Mouse (Mus musculus): ENCODE measurements at regions not wholly inside any gene's neighbourhood (a gene's known extent, or its start where the extent isn't known, plus 50 kb on each side); places are given as distances from the start of the nearest gene placed in this dataset.
A peak's percentile ranks its signal among the peaks of the same experiment; 100 is the strongest.

DNA sequence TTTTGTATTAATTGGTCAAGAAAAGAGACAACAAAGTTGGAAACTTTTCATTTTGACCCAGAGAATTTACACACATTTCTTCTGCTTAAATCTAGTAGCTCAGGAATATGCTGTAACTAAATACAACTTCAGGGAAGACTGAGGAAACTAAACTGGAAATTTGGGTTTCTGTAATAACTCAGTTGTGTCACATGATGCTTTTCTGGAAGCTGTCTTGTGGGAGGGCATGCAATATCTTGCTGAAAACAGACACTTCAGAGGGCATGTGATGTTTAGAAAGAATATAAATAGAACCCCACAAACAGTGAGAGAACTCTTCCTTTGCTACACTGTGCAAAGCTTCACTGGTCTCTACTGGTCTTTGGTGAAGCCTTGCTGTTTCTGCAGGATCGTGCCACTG, 680.9 kb upstream of the Cited2 start:
- no peak for ATAC-seq (ENCODE audit: insufficient number of reproducible peaks, low FRiP score, low TSS enrichment)

- no peak for ATAC-seq (ENCODE audit: insufficient number of reproducible peaks, low FRiP score, low TSS enrichment)
Measured at GRCm38 (mm10) chr10:17042973-17043372, 680.0 kb upstream of the Cited2 start.

GRCm38 (mm10) chr10:17046765-17047164, 676.3 kb upstream of the Cited2 start:
- no peak for ATAC-seq (ENCODE audit: insufficient number of reproducible peaks, low FRiP score, low TSS enrichment)

DNA sequence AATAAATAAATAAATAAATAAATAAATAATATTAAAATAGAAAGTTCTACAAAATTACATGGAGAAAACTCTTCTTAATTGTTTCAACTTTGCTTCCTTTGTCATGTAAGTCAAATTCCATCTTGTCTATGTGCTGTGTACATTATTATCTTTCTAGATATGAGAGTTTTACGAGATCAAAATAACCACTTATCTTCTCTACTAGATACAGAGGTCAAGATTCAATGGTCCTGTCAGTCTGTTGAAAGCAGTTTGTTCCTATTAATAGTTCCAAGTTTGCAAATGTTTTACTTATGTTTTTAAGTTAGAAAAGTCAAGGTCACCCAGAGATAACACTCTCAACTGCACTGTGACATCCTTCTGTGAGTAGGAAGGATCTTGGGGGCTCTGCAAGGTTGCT, 650.1 kb upstream of the Cited2 start:
- no peak for ATAC-seq (ENCODE audit: insufficient number of reproducible peaks, low FRiP score, low TSS enrichment)

DNA sequence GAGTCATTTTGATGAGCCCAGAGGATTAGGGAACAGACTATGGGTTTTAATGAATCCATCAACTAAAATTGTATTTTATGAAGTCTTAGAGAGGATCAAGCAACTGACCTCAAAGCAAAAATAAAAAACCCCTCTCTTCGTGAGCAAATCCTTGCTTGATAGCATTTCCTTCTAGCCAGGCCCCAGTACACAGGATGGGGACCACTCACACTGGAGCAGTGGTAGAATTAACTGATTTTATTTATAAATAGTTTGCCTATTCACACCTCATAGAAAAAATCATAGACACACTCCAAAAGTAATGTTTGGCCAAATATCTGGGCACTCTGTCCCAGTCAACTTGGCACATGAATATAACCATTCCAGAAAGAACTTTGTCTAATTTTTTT, 649.0 kb upstream of the Cited2 start:
- no peak for ATAC-seq (ENCODE audit: insufficient number of reproducible peaks, low FRiP score, low TSS enrichment)

- ATAC-seq (ENCODE audit: insufficient number of reproducible peaks, low FRiP score, low TSS enrichment), result no peak
Measured at GRCm38 (mm10) chr10:17074402-17075027, 648.5 kb upstream of the Cited2 start.

DNA sequence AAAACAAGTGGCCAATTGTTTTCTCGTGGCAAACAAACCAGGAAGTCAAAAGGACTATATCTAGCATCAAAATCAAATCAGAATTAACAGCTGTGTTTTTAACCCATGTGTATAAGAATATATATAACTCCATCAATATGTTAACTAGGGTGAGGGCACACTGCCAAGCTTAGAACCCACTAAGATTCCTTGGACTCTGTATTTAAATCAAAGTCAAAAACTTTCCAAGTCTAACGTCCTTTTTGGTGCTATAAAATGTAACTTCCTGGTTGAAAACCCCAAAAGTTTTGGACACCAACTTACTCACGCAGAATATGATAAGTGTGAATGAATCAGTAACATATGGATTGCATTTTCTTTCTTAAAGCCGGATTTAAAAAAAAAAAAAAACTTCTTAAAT, 647.9 kb upstream of the Cited2 start:
- ATAC-seq (ENCODE audit: insufficient number of reproducible peaks, low FRiP score, low TSS enrichment), result no peak

GRCm38 (mm10) chr10:17075576-17075975, 647.4 kb upstream of the Cited2 start:
- ATAC-seq (ENCODE audit: insufficient number of reproducible peaks, low FRiP score, low TSS enrichment), result no peak

DNA sequence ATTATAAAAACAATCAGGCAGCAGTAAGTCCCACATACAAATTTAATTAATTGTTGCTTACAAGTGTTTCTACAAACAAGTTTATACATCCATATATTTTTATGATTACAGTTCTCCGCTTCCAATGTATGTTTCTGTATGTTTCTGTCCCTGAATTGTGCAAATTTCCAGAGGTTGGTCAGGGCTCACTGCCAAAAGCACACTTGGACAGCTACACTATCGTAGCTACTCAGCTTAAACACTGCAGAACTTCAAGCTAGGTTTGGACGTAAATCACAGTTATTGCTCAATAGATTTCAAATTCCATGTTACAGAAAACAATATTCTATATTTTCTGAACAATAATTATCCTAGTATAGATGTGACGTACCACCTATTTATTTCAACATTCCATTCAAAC, 646.8 kb upstream of the Cited2 start:
- ATAC-seq (ENCODE audit: insufficient number of reproducible peaks, low FRiP score, low TSS enrichment), result no peak

- no peak for ATAC-seq (ENCODE audit: insufficient number of reproducible peaks, low FRiP score, low TSS enrichment)
Measured at GRCm38 (mm10) chr10:17077580-17077979, 645.4 kb upstream of the Cited2 start.

- no peak for ATAC-seq (ENCODE audit: insufficient number of reproducible peaks, low FRiP score, low TSS enrichment)
Measured at GRCm38 (mm10) chr10:17080818-17081217, 642.2 kb upstream of the Cited2 start.

GRCm38 (mm10) chr10:17082926-17083325, 640.1 kb upstream of the Cited2 start:
- no peak for ATAC-seq (ENCODE audit: insufficient number of reproducible peaks, low FRiP score, low TSS enrichment)

DNA sequence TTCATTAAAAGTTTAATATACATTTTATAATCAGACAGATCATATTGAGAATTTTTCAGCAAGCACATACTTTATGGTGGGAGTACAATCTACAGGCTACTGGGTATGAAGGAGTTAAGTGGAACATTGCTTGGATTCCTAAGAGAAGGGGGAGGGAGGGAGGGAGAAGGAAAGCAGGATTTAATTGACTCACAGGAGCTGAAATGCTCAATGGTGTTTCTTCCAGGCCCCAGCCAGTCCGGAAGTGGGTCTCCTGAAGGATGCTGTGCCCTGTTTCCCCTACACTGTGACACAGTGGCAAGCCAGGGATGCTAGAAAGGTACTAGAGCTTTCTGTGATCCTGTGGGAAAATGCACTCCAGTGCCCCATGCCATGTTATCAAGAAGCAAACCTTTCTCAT, 621.0 kb upstream of the Cited2 start:
- no peak for ATAC-seq (ENCODE audit: insufficient number of reproducible peaks, low FRiP score, low TSS enrichment)

DNA sequence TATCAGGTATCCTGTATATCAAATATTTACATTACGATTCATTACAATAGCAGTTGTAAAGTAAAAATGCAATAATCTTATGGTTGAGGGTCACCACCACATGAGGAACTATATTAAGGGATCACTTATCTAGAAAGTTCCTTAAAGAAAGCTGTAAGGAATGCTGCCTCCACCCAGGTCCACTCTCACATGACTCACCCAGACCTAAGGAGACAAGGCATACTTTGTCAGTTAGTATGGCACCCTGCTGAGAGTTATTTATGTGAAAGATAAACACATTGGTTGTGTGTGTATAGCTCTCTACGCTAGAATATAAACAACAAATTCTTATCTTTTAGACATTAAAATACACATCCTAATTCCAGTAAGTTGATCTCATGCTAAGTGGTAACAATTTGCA, 619.6 kb upstream of the Cited2 start:
- no peak for ATAC-seq (ENCODE audit: insufficient number of reproducible peaks, low FRiP score, low TSS enrichment)

- ATAC-seq (ENCODE audit: insufficient number of reproducible peaks, low FRiP score, low TSS enrichment), result no peak
Measured at GRCm38 (mm10) chr10:17106831-17107230, 616.2 kb upstream of the Cited2 start.

DNA sequence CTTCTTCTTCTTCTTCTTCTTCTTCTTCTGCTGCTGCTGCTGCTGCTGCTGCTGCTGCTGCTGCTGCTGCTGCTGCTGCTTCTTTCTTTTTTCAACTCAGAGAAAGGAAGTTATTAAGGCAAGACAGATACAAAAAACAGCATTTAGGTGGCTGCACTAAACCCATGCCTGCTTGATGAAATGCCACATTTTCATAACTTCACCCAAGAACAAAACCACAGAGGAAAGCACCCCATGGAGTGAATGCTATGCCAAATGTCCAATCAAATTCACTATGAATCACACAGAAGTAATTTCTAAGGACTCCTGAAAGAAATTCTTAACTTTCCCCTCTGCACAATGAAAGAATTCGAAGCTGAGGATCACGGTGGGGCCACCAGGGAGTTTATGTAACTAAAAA, 611.9 kb upstream of the Cited2 start:
- no peak for ATAC-seq (ENCODE audit: insufficient number of reproducible peaks, low FRiP score, low TSS enrichment)

- ATAC-seq (ENCODE audit: insufficient number of reproducible peaks, low FRiP score, low TSS enrichment), result no peak
Measured at GRCm38 (mm10) chr10:17114805-17115204, 608.2 kb upstream of the Cited2 start.

GRCm38 (mm10) chr10:17129391-17130163, 593.4 kb upstream of the Cited2 start:
- peak; percentile 96 for ATAC-seq (ENCODE audit: insufficient number of reproducible peaks, low FRiP score, low TSS enrichment)

DNA sequence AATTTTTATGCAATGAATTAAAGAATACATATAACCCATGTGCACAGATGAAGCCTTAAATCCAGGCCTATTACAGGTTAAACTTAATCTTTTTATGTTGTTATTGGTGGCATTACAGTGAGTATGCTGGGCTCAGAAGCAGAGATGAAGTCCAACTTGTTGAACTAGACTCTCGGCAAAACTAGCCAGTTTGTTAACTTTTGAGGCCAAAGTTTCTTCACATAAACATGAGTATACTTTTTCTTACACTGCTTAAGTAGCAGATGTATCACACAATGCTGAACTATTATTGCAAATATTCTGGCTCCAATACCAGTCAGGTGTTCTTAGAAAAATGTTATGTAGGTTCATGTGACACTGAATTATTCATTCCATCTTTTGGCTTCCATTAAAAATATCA, 592.4 kb upstream of the Cited2 start:
- no peak for ATAC-seq (ENCODE audit: insufficient number of reproducible peaks, low FRiP score, low TSS enrichment)

- peak; percentile 45 for ATAC-seq (ENCODE audit: insufficient number of reproducible peaks, low FRiP score, low TSS enrichment)
Measured at GRCm38 (mm10) chr10:17131763-17132162, 591.3 kb upstream of the Cited2 start.

DNA sequence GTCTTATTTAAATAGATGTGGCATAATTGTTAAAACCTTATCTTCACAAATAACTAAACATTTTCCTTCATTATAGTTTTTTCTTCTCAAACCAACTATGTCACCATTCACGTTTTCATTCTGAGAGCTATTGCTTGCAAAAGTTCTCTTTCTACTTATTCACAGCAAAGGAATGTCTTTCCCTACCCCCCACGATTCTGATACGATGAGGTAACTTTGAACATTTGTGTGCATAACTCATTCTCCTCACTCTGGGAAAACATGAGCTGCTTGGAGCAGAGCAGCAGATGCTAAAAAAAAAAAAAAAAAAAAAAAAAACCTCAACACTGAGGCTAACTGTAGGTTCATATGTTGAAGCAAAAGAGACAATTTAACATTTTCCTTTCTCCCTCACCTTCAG, 547.6 kb upstream of the Cited2 start:
- ATAC-seq (ENCODE audit: insufficient number of reproducible peaks, low FRiP score, low TSS enrichment), result no peak

GRCm38 (mm10) chr10:17177054-17177453, 546.0 kb upstream of the Cited2 start:
- no peak for ATAC-seq (ENCODE audit: insufficient number of reproducible peaks, low FRiP score, low TSS enrichment)
